Mouse (Mus musculus): ENCODE measurements around the gene Grid2ip. TPM values are rescaled to one million over a fixed set of nuclear protein-coding genes. Genes with fewer than 3 reads are reported as not detected.

Gene Grid2ip
- 1 to 10 TPM; 4.1 to 8.1 TPM for total RNA-seq (2021)
- long read RNA-seq, experiment 1, result 0 reads
- long read RNA-seq, experiment 2, result 0 reads

GRCm38 (mm10) chr5:143356686-143357388 is at the start of gene Grid2ip:
Gene Grid2ip, plus strand, starts transcription at chr5:143357338.
- DNase-seq (ENCODE audit: low spot score in 2 of 2), result no peak

- DNase-seq (ENCODE audit: low spot score in 2 of 2), result no peak
These were observed 48.3 kb upstream of the Grid2ip start for GRCm38 (mm10) chr5:143308825-143309224.

- DNase-seq (ENCODE audit: low spot score in 2 of 2), result no peak
These were observed 47.2 kb upstream of the Grid2ip start for GRCm38 (mm10) chr5:143309916-143310315.

GRCm38 (mm10) chr5:143311886-143312285 is 45.3 kb upstream of the Grid2ip start:
- peak; percentile 71 to 80 for DNase-seq (ENCODE audit: low spot score in 2 of 2)

- no peak for DNase-seq (ENCODE audit: low spot score in 2 of 2)
These were observed 42.9 kb upstream of the Grid2ip start for GRCm38 (mm10) chr5:143314183-143314729.

- peak; percentile 85 to 86 for DNase-seq (ENCODE audit: low spot score in 2 of 2)
These were observed 42.2 kb upstream of the Grid2ip start, which contains the start of gene E130309D02Rik for GRCm38 (mm10) chr5:143314730-143315513. Gene E130309D02Rik, minus strand, starts transcription at chr5:143315360.

- no peak for DNase-seq (ENCODE audit: low spot score in 2 of 2)
These were observed 41.6 kb upstream of the Grid2ip start for GRCm38 (mm10) chr5:143315514-143315888.

- no peak for DNase-seq (ENCODE audit: low spot score in 2 of 2)
These were observed 40.4 kb upstream of the Grid2ip start for GRCm38 (mm10) chr5:143316605-143317287.

- DNase-seq (ENCODE audit: low spot score in 2 of 2), result no peak
These were observed 39.9 kb upstream of the Grid2ip start for GRCm38 (mm10) chr5:143317288-143317610.

GRCm38 (mm10) chr5:143328690-143329495 is 28.2 kb upstream of the Grid2ip start, which contains the start of gene Zdhhc4:
Gene Zdhhc4, minus strand, starts transcription at chr5:143329256.
- DNase-seq (ENCODE audit: low spot score in 2 of 2), result peak; percentile 86 to 94

- peak; percentile 81 to 87 for DNase-seq (ENCODE audit: low spot score in 2 of 2)
These were observed 23.3 kb upstream of the Grid2ip start for GRCm38 (mm10) chr5:143333872-143334271.

- no peak for DNase-seq (ENCODE audit: low spot score in 2 of 2)
These were observed 22.6 kb upstream of the Grid2ip start for GRCm38 (mm10) chr5:143334418-143335088.

- DNase-seq (ENCODE audit: low spot score in 2 of 2), result no peak
These were observed 22.1 kb upstream of the Grid2ip start for GRCm38 (mm10) chr5:143335089-143335460.

GRCm38 (mm10) chr5:143336559-143336958 is 20.6 kb upstream of the Grid2ip start:
- DNase-seq (ENCODE audit: low spot score in 2 of 2), result no peak

- no peak for DNase-seq (ENCODE audit: low spot score in 2 of 2)
These were observed 17.5 kb upstream of the Grid2ip start for GRCm38 (mm10) chr5:143339603-143340002.

- DNase-seq (ENCODE audit: low spot score in 2 of 2), result no peak
These were observed 10.8 kb upstream of the Grid2ip start for GRCm38 (mm10) chr5:143346367-143346766.

GRCm38 (mm10) chr5:143356017-143356416 is 1.1 kb upstream of the Grid2ip start:
- no peak for DNase-seq (ENCODE audit: low spot score in 2 of 2)

GRCm38 (mm10) chr5:143357564-143357963 is 426 bp downstream of the Grid2ip start:
- no peak for DNase-seq (ENCODE audit: low spot score in 2 of 2)

GRCm38 (mm10) chr5:143359263-143359662 is 2.1 kb downstream of the Grid2ip start:
- DNase-seq (ENCODE audit: low spot score in 2 of 2), result no peak

GRCm38 (mm10) chr5:143360000-143360399 is 2.9 kb downstream of the Grid2ip start:
- no peak for DNase-seq (ENCODE audit: low spot score in 2 of 2)

Measured in layer of hippocampus, postnatal 14 days (tissue).